Mouse (Mus musculus) heart, postnatal 10 days (tissue): ENCODE data around the gene Glrx5. TPM values are rescaled to one million over a fixed set of nuclear protein-coding genes. Genes with fewer than 3 reads are reported as not detected.

Experiments used
- DNase-seq, 2 experiments: peaks; one replicate each; pipeline ENCODE4 v3.0.0; 2021
- intact Hi-C: fragments of 180-260 bp; cut with DNase I; formaldehyde crosslinking; loops from one replicate; pipeline ENCODE4 v1.15.1; 2025
- microRNA-seq, 2 experiments: library from miRNA; unstranded; fragments of <30 nt; microRNA quantifications; one replicate each; pipeline ENCODE4 v1.2.0; 2022
- total RNA-seq, 2 experiments: library from RNA; stranded (reverse); gene quantifications; 2 replicates each; pipeline ENCODE4 v1.2.3; 2021

Gene Glrx5
- total RNA-seq, 2 experiments from 2014 or later, result 84.5 to 86.0 TPM

- no peak for DNase-seq
- intact Hi-C loops, result no loop called here
Measured at GRCm38 (mm10) chr12:105063201-105064134, 31.0 kb downstream of the Glrx5 start.

GRCm38 (mm10) chr12:105064168-105064567, 31.7 kb downstream of the Glrx5 start:
- no peak for DNase-seq
- intact Hi-C loops, result no loop called here

- DNase-seq, result no peak
- intact Hi-C loops, result no loop called here
Measured at GRCm38 (mm10) chr12:105065119-105065518, 32.6 kb downstream of the Glrx5 start.

- DNase-seq, result no peak
- intact Hi-C loops, result no loop called here
Measured at GRCm38 (mm10) chr12:105066523-105066922, 34.0 kb downstream of the Glrx5 start.

DNA sequence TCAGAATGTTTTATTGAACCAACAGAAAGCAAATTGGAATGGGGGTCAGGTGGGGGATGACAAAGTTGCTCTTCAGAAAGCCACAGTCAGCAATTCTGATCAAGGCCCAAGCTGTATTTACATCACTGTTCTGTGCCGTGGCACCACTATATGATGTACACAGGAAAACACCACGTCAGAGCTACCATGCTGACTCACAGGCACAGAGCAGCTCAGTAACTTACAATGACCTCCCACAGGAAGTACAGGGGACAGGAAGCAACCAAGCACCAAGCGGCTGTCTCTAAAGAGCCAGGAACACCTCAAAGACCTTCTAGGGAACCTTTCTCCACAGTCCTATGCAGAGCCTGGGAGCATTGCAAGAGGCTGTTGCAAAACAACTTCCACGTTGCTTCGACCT, 36.4 kb downstream of the Glrx5 start:
- intact Hi-C loops, result no loop called here
- DNase-seq, result no peak

DNA sequence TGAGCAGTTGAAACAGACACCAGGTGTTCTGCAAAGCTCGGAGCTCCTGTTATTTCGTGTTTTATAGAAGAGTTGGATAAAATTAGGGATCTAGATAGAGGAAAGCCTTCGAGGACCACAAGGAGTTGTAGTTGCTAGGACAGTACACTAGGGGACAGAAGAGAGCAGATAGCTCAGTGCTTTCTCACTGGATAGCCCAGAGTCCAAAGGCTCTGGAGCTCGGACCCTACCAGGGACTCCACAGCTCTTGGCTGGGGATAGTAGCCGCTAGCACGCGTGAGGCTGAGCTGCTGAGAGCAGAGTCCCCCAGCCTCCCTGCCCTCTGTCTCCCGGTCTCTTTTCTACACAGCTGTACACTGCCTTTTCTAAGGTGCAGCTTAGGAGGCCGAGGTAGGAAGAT, 41.2 kb downstream of the Glrx5 start:
- intact Hi-C loops, result loop anchor here (1.0 to 2.0 kb wide), 2 partner anchors 31 to 354 kb away; no protein-coding TSS in a partner anchor
- DNase-seq, result peak; percentile 37 to 48

DNA sequence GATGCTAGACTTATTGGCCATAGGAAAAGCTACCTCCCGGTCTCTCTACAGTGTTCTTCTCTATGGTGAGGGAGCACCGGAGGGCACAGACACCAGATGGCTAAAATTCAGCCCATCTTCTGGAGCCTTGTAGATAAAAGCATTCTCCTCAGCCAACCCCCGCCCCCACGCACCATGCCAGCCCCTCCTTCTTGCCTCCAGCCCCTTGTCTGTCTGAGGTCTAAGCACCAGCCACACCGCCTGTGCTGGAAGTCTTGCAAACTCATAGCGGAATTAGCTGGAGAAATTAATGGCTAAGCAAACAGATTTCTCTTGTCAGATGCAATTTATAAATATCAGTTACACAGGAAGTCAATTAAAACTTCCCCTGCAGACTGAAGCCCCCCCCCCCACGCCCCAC, 43.0 kb downstream of the Glrx5 start:
- intact Hi-C loops, result loop anchor here (2.0 kb wide), 1 partner anchor 29 kb away; no protein-coding TSS in a partner anchor
- no peak for DNase-seq

GRCm38 (mm10) chr12:105076511-105076910, 44.0 kb downstream of the Glrx5 start:
- no peak for DNase-seq
- intact Hi-C loops, result no loop called here

DNA sequence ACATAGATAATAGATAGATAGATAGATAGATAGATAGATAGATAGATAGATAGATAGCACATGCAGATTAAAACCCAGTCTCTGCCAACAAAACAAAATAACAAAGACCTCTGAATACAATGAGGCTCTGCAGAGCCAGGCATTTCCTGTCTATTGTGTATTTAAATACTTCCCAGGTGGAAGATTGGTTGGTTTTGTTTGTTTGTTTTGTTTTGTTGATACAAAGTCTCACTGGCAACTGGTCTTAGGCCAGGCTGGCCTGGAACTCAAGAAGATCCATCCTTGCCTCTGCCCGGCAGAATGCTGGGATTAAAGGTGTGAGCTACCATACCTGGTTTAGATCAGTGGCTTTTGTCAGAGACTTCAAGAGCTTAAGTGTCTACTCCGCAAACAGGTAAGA, 44.7 kb downstream of the Glrx5 start:
- no peak for DNase-seq
- intact Hi-C loops, result no loop called here

DNA sequence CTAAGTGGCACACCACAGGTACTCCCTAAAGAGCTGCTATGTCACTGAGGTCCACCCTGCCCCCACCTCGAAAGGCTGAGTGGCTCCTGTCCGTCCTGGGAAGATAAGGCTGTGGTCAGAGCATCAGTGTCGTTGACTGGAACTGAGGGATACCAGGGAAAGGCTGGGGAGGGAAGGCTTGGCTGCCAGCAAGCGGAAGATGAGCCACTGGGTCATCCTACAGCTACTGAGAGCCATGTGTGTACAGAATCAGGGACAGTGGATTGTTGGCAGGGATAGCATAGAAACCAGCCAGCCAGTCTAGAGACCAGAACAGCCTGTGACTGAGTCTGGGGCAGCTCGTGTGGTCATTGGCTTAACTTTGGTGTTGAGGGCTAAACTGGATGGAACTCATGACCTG, 51.7 kb downstream of the Glrx5 start:
- DNase-seq, result no peak
- intact Hi-C loops, result no loop called here

DNA sequence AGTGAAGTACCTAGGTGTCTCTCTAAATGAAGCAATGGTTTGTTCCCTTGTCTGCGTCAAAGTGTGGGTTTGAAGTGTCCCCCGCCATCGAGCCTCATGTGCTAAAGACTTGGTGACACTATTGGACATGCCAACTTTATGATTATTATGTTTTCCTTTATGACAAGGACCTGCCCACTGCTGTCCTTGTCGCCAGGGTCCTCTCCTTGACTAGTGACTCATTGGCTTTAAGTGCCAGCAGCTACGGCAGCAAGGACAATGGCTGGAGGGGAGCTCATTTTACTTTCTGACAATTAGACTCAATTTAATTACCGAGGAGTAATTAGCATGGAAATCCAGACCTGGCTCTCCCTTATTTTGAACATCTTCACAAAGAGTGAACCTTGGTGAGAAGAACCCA, 52.3 kb downstream of the Glrx5 start:
- no peak for DNase-seq
- intact Hi-C loops, result no loop called here

DNA sequence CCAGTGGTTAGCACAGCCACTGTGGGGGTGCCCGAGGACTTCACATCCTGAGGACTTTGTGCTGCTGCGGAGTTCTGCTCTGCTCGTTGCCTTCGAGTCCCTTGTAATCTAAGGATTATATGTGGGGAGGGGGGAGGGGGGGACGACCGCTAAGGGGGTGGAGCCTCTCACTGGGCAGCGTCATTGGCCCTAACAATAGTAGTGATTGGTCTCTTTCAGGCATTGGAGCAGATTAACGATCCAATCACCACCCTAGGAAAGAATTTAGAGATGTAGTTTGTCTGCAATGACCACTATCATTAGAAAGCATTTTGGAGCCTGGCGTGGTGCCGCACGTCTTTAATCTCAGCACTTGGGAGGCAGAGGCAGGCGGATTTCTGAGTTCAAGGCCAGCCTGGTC, 52.8 kb downstream of the Glrx5 start:
- DNase-seq, result no peak
- intact Hi-C loops, result no loop called here

DNA sequence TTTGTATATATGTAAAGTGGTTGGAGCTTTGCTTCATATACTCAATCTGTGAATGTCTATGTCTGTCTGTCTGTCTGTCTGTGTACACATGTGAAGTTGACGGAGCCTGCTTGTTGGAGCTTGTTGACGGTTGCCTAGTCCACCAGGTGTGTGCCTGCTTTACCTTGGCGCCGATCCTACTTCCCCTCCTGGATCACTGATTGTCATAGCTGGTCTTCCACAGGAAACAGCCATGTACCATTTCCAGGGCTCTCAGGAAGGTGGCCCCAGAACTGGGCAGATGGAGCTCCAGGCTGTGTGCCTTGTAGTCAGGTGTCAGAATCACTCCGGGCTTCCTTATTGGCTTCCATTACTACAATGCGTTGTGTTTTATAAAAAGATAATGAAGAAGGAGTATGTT, 54.3 kb downstream of the Glrx5 start:
- DNase-seq, result no peak

DNA sequence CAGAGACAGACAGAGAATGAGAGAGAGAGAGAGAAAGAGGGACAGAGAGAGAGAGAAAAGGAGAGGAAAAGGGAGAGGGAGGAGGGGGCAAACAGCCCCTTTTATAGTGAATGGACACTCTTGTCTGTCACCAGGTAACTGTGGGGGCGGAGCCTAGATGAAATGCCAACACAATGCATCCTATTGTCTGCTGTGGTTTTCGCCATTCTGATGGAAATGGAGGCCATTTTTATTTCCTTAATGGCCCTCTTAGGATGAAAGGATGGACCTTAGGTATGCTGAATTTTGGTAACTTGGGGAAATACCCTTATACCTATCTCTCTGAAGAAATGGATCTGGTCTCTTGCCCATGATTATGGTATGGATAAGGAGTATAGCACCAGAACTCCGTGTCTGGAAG, 54.9 kb downstream of the Glrx5 start:
- no peak for DNase-seq
- intact Hi-C loops, result no loop called here

More for the DNA sequence above, 54.3 kb downstream of the Glrx5 start:
- intact Hi-C loops, result no loop called here

- intact Hi-C loops, result no loop called here
- no peak for DNase-seq
Measured at GRCm38 (mm10) chr12:105089231-105089630, 56.7 kb downstream of the Glrx5 start.

DNA sequence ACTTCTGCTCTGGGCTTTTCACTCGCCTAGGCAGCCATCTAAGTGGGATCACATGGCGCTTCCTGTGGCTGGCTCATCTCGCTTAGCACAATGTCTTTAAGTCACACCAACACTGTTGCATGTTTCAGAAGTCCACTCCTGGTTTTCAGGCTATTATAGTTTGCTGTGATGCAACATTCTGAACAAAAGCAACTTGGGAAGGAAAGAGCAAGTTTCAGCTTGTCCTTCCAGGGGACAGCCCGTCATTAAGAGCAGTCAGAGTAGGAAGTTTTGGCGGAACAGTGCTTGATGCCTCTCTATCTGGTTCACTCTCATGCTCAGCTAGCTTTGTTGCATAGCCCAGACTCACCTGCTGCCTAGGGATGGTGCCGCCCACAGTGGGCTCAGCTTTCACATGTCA, 59.1 kb downstream of the Glrx5 start:
- intact Hi-C loops, result no loop called here
- no peak for DNase-seq

Small RNAs within 50 kb of the gene (microRNA-seq; reads per million reads assigned to microRNA genes)
- 3.1 to 3.5 reads per million in 2 experiments for gene Mir3069

Other genes with a start within 250 kb of the Glrx5 start
- 1 to 10 TPM; 1.5 to 1.8 TPM for gene Clmn, start 167.6 kb upstream of the Glrx5 start, total RNA-seq
- 1 to 10 TPM; 6.1 to 6.4 TPM for gene Syne3, start 22.9 kb upstream of the Glrx5 start, total RNA-seq
- gene Tcl1b2, start 113.3 kb downstream of the Glrx5 start, total RNA-seq, result not detected
- not detected for gene Tcl1b1, start 127.0 kb downstream of the Glrx5 start, total RNA-seq
- not detected for gene Tcl1b5, start 143.7 kb downstream of the Glrx5 start, total RNA-seq
- not detected for gene Tcl1b3, start 158.4 kb downstream of the Glrx5 start, total RNA-seq
- not detected for gene Tcl1b4, start 169.3 kb downstream of the Glrx5 start, total RNA-seq
- gene Tcl1, start 190.1 kb downstream of the Glrx5 start, total RNA-seq, result not detected